Comparison of ENCODE assay signal across 19 mouse cellular contexts in the genomic region with DNA sequence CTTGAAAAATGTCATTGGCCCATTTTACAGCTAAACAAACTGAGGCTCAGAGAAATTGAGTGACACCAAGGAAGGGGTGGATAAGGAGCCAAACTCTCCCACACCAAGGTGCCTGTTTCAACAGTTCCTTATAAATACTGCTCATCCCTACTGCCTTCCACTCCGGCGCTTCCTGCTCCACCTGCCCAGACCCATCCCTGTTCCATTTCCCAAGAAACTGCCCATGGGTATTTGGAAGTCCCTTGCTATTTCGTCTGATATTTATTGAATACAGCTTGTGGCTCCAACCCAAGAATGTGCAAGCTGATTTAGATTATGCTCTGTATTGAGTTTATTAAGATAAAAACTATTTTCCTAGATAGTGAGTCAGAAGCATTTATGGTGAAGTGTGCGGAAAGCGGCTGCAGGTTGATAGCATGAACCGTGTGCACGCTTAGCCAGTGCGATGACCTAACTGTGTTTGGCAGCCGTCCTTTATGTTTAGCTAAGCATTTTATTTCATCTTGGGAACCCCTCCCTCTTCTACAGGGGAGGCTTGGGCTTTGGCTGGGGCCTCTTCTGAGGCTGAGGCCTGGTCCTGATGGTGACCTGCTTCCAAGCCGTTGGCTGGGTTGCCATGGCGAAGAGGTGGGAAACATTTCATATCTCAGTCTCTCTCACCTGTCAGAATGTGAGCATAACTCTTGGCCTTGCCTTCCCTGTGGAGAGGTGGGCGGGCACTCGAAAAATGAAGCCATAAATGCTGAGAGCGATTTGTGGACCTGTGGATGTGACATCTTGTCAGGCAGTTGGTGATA.
DNase-seq lines count a peak whose midpoint lies in the region; ATAC-seq and TF ChIP-seq lines count a peak whose summit lies in the region.
"Had no signal": no experiment of that assay in that cellular context is flagged by ENCODE, and none has a peak within 500 bp of the region (broad histone marks: within the 10 kb centered on the region; RNA-seq: fewer than 3 reads in every experiment).

No protein-coding gene starts in this region.

- H3K27me3 ChIP-seq in embryonic facial prominence, embryonic 11.5 days (ENCODE audit: control insufficient read depth, insufficient read depth, low read length): no peaks in the 10 kb centered on the region
- no peaks in the 10 kb centered on the region for H3K27me3 ChIP-seq in embryonic facial prominence, embryonic 10.5 days (replicated peaks; ENCODE audit: low read depth, poor library complexity, severe bottlenecking)
- no peaks in the 10 kb centered on the region for H3K27me3 ChIP-seq in lung, embryonic 14.5 days (ENCODE audit: insufficient read depth, low read length)
- H3K27me3 ChIP-seq: hindbrain, embryonic 12.5 days; neural tube, embryonic 15.5 days had no signal

- ATAC-seq in embryonic facial prominence, embryonic 11.5 days (replicated peaks; ENCODE audit: insufficient number of reproducible peaks, low FRiP score, low TSS enrichment, low read depth): no peak
- ATAC-seq in lung, embryonic 14.5 days (ENCODE audit: insufficient read depth): peak; percentile 29; the same call in 1 of the 2 replicates
- ATAC-seq: activated CD4-positive, CD25-positive, alpha-beta regulatory T cell, adult 4 months had no signal

- 82% methylated on average over 14 of the region's 14 CpGs for WGBS in embryonic facial prominence, embryonic 11.5 days
- WGBS in embryonic facial prominence, embryonic 10.5 days: 89% methylated on average over 14 of the region's 14 CpGs
- WGBS in lung, embryonic 14.5 days: 36% methylated on average over 14 of the region's 14 CpGs

- no peak overlapping the region for H3K4me3 ChIP-seq in embryonic facial prominence, embryonic 11.5 days (ENCODE audit: low read depth, low read length)
- H3K4me3 ChIP-seq in embryonic facial prominence, embryonic 10.5 days: no peak overlapping the region
- H3K4me3 ChIP-seq in lung, embryonic 14.5 days (ENCODE audit: low read depth, low read length): no peak overlapping the region
- H3K4me3 ChIP-seq: hindbrain, embryonic 12.5 days; neural tube, embryonic 15.5 days had no signal

- H3K4me2 ChIP-seq in embryonic facial prominence, embryonic 11.5 days (ENCODE audit: low read depth, low read length): no peak overlapping the region
- H3K4me2 ChIP-seq in lung, embryonic 14.5 days: no peak overlapping the region
- H3K4me2 ChIP-seq: hindbrain, embryonic 12.5 days; neural tube, embryonic 15.5 days had no signal

- H3K36me3 ChIP-seq in embryonic facial prominence, embryonic 11.5 days (replicated peaks; ENCODE audit: control insufficient read depth, insufficient read depth, low read depth, low read length): no peaks in the 10 kb centered on the region
- no peaks in the 10 kb centered on the region for H3K36me3 ChIP-seq in embryonic facial prominence, embryonic 10.5 days (replicated peaks)
- no peaks in the 10 kb centered on the region for H3K36me3 ChIP-seq in lung, embryonic 14.5 days (ENCODE audit: insufficient read depth)
- H3K36me3 ChIP-seq: hindbrain, embryonic 12.5 days; neural tube, embryonic 15.5 days had no signal

- H3K4me1 ChIP-seq in embryonic facial prominence, embryonic 11.5 days (ENCODE audit: control insufficient read depth, insufficient read depth, low read length): no peaks in the 10 kb centered on the region
- peaks cover 14% of the 10 kb centered on the region for H3K4me1 ChIP-seq in embryonic facial prominence, embryonic 10.5 days
- peaks cover 40% of the 10 kb centered on the region for H3K4me1 ChIP-seq in lung, embryonic 14.5 days (ENCODE audit: insufficient read depth)
- H3K4me1 ChIP-seq: hindbrain, embryonic 12.5 days; neural tube, embryonic 15.5 days had no signal

- DNase-seq in embryonic facial prominence, embryonic 11.5 days (ENCODE audit: low spot score): peak; percentile 24
- DNase-seq in embryonic facial prominence, embryonic 10.5 days (ENCODE audit: low spot score): no peak
- DNase-seq in lung, embryonic 14.5 days: peak; percentile 75
- DNase-seq in lung, postnatal 4 days: no peak
- DNase-seq in fat pad, adult 2 months (ENCODE audit: extremely low read depth, low read depth, low spot score): peak; percentile 90
- DNase-seq in mesoderm, embryonic 11.5 days (ENCODE audit: low read depth, low spot score): peak; percentile 25
- no peak for DNase-seq in spleen, postnatal 10 days (ENCODE audit: low spot score in 2 of 2)
- no peak for DNase-seq in ovary, postnatal 36 days (ENCODE audit: low spot score)
- DNase-seq: cerebellum, adult 18-20 months; gastrocnemius, postnatal 25 days; kidney, adult 8-10 months; layer of hippocampus, adult 9-11 months; left cerebral cortex, postnatal 4 days; right cerebral cortex, postnatal 14 days; thymus, postnatal 14 days had no signal

- no peak overlapping the region for H3K27ac ChIP-seq in embryonic facial prominence, embryonic 11.5 days (replicated peaks; ENCODE audit: low read depth, low read length)
- H3K27ac ChIP-seq in embryonic facial prominence, embryonic 10.5 days (replicated peaks): no peak overlapping the region
- H3K27ac ChIP-seq in lung, embryonic 14.5 days (ENCODE audit: low read depth): no peak overlapping the region
- H3K27ac ChIP-seq: hindbrain, embryonic 12.5 days; macrophage; neural tube, embryonic 15.5 days had no signal

- H3K9ac ChIP-seq in embryonic facial prominence, embryonic 11.5 days (replicated peaks; ENCODE audit: low read length): no peak overlapping the region
- H3K9ac ChIP-seq in lung, embryonic 14.5 days: no peak overlapping the region
- H3K9ac ChIP-seq: hindbrain, embryonic 12.5 days; neural tube, embryonic 15.5 days had no signal

- TF ChIP-seq CTCF in lung, embryonic 14.5 days (IDR thresholded peaks at IDR 0.05; ENCODE audit: low read depth): no peak

- no peaks in the 10 kb centered on the region for H3K9me3 ChIP-seq in embryonic facial prominence, embryonic 11.5 days (replicated peaks; ENCODE audit: control insufficient read depth, low read length)
- H3K9me3 ChIP-seq in embryonic facial prominence, embryonic 10.5 days: no peaks in the 10 kb centered on the region
- H3K9me3 ChIP-seq in lung, embryonic 14.5 days (ENCODE audit: low read depth, low read length): no peaks in the 10 kb centered on the region
- H3K9me3 ChIP-seq: hindbrain, embryonic 12.5 days; neural tube, embryonic 15.5 days had no signal

Comparison
In these comparisons a context has a peak if more than half of its experiments do, and no peak if none do; other contexts are left out.
1. DNase-seq: peak in embryonic facial prominence, embryonic 11.5 days (single experiment), lung, embryonic 14.5 days (single experiment), fat pad, adult 2 months (single experiment) and mesoderm, embryonic 11.5 days (single experiment); none in embryonic facial prominence, embryonic 10.5 days (single experiment), lung, postnatal 4 days (0 of 2), spleen, postnatal 10 days (0 of 2) and ovary, postnatal 36 days (single experiment).